Mouse (Mus musculus) brain, adult 2 months (tissue): ENCODE results near the gene Olfr877.

Experiments
- DNase-seq: peaks from one replicate; pipeline ENCODE4 v3.0.0; 2011; ENCODE audit warnings: low read depth, low spot score

The Olfr877 gene

GRCm38 (mm10) chr9:37853969-37854368, at the start of gene Olfr877:
Olfr877 (plus strand) TSS chr9:37854269.
- no peak for DNase-seq

GRCm38 (mm10) chr9:37807235-37807634, 46.8 kb upstream of the Olfr877 start:
- no peak for DNase-seq

- DNase-seq: peak; percentile 8
Observed at GRCm38 (mm10) chr9:37808456-37808855, 45.6 kb upstream of the Olfr877 start.

GRCm38 (mm10) chr9:37808976-37809375, 45.1 kb upstream of the Olfr877 start:
- DNase-seq: no peak

- DNase-seq: peak; percentile 88
Observed at GRCm38 (mm10) chr9:37814696-37815095, 39.4 kb upstream of the Olfr877 start.

GRCm38 (mm10) chr9:37829881-37830280, 24.2 kb upstream of the Olfr877 start:
- DNase-seq: peak; percentile 70

- DNase-seq: peak; percentile 67
Observed at GRCm38 (mm10) chr9:37833341-37833740, 20.7 kb upstream of the Olfr877 start.

- peak; percentile 63 for DNase-seq
Observed at GRCm38 (mm10) chr9:37849267-37849666, 4.8 kb upstream of the Olfr877 start.

GRCm38 (mm10) chr9:37863325-37863724, 9.3 kb downstream of the Olfr877 start:
- DNase-seq: peak; percentile 73

- DNase-seq: peak; percentile 15
Observed at GRCm38 (mm10) chr9:37870246-37870645, 16.2 kb downstream of the Olfr877 start.

GRCm38 (mm10) chr9:37871097-37871496, 17.0 kb downstream of the Olfr877 start:
- peak; percentile 57 for DNase-seq

GRCm38 (mm10) chr9:37871536-37871935, 17.5 kb downstream of the Olfr877 start:
- peak; percentile 38 for DNase-seq

GRCm38 (mm10) chr9:37890960-37891359, 36.9 kb downstream of the Olfr877 start:
- DNase-seq: peak; percentile 88

GRCm38 (mm10) chr9:37896661-37897060, 42.6 kb downstream of the Olfr877 start, which contains the start of gene Olfr145:
Olfr145 (plus strand) TSS chr9:37896724.
- no peak for DNase-seq

GRCm38 (mm10) chr9:37905555-37905954, 51.5 kb downstream of the Olfr877 start:
- peak; percentile 79 for DNase-seq
